Mouse (Mus musculus) cerebellum, adult 9-10 months (tissue): ENCODE measurements around the gene Ube2s.
"Not testable (repeated sequence)": the region's sequence is repeated elsewhere in the genome, so short reads cannot be mapped to it uniquely, and the experiment has no call there.

ENCODE experiments used
- DNase-seq: peaks from one replicate; pipeline ENCODE4 v3.0.0; 2022

The Ube2s gene

DNA sequence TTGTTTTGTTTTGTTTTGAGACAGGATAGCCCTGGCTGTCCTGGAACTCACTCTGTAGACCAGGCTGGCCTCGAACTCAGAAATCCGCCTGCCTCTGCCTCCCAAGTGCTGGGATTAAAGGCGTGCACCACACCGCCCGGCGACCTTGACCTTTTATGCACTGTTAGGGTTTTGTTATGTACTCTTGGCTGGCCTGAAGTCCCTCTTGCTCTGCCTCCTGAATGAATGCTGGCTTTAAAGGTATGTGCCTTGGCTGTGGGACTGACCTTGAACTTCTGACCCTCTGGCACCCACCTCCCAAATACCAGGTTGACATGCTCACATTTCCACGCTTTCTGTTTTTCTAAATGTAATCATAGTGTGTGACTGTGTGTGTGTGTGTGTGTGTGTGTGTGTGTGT lies 8.5 kb upstream of the Ube2s start:
- DNase-seq = not testable (repeated sequence)

DNA sequence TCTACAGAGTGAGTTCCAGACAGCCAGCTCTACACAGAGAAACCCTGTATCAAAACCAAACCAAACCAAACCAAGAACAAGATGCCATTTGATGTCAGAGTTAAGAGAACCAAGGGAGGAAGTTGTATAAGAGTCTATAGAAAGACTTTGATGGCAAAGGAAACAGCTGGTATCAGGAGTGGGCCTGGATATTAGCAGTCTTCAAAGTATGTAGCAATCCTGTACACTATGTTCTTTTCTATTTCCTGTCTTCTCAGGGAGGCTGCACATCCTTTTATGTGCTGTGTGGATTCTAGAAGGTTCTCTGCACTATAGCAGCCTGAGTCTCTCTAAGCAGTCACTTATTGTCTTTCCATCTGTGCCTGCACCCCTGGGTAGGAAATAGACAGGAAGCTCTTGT lies 4.2 kb upstream of the Ube2s start:
- DNase-seq = no peak

DNA sequence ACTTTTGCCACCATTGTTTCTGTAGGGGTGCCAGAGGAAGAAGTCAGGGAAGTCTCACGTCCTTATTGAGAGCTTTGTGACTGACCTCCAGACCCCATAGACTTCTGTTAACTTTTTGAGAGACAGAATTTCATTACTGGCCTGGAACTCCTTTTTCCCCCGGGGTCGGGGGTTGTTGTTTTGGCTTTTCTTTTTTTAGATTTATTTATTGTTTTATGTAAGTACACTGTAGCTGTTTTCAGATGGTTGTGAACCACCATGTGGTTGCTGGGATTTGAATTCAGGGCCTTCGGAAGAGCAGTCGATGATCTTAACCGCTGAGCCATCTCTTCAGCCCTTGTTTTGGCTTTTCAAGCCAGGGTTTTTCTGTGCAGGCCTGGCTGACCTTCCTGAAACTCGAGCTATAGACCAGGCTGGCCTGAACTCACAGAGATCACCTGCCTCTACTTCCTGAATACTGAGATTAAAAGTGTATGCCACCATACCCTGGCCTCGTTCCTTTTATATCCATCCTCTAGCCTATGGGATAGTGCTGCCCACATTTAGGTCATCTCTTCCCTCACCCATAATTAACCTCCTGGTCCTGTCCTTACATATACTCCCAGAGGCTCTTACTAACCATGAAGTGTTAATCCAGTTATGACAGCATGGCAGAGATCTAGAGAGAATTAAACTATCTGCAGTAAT lies 858 bp upstream of the Ube2s start:
- DNase-seq = peak; percentile 57

DNA sequence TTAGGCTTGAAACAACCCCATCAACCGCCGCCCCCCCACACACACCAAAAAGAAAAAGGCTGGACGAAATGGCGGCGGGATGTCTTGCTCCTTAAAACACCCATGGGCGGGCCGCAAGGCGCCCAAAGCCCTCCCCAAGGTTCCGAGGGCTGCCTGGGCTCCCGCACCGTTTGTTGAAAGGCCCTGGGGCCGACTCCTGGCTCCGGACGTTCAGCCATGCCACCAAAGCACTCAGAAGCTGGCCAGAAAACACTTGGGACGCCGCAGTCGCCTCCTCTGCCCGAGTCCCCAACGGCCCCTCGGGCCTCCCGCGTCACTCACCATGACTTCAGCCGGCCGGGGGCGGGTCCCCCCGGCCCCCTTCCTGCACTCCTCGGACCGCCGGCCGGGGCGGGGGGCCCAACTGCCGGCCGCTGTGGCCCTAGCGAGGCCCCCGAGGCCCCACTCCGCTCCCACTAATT lies 518 bp downstream of the Ube2s start:
- no peak for DNase-seq

DNA sequence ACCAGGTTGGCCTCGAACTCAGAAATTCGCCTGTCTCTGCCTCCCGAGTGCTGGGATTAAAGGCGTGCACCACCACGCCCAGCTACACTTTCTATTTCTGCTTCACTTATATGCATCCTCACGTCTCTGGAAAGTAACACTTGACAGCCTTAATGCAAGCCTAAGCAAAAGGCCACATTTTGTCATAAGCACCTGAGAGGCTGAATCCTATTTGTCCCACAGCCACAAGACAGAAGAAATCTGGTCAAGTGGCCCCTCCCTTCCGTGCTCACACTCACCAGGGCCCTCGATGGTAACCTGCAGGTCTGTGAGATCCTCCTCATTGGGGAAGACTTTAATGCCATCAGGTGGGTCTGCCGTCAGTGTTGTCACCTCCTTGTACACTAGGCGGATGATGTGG lies 1.3 kb downstream of the Ube2s start:
- peak; percentile 52 for DNase-seq

DNA sequence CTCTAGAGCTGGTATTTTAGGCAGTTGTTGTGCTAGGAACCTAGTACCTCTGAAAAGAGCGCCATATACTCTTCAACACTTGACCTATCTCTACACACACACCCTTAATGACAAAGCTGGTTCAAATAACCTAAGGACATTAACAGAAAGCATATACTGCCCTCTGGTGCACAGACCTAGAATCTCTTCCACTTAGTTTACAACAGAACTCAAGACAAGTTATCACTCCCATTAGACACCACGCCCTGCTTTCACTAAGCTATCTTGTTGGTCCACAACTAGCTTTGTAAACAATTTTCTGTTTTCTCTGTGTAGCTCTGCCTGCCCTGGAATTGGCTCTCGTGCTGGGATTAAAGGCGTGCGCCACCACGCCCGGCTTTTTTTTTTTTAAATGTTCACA lies 5.7 kb downstream of the Ube2s start:
- DNase-seq = peak; percentile 62

DNA sequence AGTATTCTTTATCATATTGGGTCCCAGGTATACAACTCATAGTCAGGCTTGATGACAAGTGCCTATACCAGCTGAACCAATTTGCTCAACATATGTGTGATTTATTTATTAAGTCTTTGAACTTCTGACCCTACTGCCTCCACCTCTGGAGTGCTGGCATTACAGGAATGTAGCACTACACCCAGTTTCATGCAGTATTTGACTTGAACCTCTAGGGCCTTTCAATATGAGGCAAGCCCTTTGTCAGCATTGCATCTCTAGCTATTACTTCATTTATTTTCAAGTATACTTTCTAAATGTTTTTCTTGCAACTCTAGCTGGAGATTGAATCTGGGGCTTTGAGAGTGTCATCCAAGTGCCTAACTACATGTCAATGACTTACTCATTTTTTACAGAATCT lies 10.1 kb downstream of the Ube2s start:
- no peak for DNase-seq

DNA sequence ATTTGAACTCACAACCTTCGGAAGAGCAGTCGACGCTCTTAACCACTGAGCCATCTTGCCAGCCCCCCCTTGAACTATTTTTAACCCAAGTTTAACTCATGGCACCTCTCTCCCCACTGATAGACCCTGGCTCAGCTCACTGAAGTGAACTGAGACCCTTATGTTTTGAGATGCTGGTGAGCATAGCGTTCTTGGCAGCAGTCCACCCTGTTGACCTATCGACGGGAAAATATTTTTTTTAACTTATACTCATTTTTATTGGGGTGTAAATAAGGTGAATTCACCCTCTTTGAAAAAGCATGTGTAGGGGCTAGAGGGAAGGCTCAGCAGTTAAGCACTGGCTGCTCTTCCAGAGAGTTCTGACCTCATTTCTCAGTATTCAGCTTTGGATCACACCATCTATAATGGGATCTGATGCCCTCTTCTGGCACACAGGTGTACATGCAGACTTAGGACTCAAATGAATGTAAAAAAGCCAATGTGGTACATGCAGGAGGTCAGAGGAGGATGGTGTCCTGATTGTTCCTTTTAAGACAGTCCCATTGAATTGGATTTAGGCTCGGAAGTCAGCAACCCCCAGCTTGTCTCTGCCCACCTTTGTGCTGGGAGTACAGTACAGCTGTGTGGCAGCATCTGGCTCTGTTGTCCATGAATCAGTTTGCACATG lies 16.5 kb downstream of the Ube2s start:
- peak; percentile 79 for DNase-seq

DNA sequence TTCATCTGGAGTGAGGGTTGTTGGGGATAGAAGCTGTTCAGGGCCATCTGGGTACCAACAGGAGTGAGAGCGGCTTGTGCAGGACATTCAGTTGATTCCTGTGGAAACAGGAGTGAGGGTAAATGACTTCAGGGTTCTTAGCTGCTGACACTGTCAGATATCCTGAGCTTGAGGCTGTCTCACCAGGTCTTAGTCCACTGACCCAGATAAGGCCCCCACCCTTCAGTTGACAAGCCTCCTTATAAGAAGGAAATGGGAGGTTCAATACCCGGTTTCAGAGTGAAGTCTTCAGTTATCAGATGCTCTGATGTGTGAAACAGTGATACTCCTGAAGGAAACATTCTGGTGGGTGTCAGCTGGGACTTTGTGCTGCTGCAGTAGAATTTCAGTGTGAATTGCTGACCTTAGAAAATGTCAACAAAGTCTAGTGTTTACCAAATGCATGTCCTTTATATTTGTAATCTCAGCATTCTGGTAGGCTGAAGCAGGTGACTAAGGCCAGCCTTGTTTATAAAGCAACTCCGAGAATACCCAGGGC lies 17.7 kb downstream of the Ube2s start:
- DNase-seq = no peak

DNA sequence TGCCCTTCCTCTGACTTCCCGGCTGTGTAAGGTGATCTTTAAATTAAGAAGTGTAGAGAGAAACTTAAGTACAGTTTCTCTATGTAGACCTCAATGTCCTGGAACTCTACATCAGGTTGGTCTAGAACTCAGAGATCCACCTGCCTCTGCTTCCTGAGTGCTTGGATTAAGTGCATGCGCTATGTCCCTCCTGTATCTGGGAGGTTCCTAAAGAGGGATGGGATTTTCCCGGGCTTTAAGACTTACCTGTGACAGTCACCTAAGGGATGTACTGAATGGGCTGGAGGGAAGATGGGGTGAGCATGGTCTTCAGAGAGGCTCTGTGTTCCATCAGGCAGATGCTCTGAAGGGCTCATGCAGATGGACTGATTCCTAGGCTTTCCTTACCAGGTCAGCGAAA lies 18.7 kb downstream of the Ube2s start:
- no peak for DNase-seq

DNA sequence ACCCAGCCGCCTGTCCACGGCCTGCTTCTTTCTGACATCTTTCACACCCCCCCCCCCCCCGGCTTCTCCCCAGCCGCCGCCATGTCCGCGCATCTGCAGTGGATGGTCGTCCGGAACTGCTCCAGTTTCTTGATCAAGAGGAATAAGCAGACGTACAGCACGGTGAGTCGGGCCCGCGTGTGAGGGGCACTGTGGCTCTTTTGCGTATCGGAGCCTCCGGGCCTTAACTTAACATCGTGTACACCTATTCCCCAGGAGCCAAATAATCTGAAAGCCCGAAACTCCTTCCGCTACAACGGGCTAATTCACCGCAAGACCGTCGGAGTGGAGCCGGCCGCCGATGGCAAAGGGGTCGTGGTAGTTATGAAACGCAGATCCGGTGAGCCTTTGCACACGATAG lies 19.1 kb downstream of the Ube2s start:
- not testable (repeated sequence) for DNase-seq

DNA sequence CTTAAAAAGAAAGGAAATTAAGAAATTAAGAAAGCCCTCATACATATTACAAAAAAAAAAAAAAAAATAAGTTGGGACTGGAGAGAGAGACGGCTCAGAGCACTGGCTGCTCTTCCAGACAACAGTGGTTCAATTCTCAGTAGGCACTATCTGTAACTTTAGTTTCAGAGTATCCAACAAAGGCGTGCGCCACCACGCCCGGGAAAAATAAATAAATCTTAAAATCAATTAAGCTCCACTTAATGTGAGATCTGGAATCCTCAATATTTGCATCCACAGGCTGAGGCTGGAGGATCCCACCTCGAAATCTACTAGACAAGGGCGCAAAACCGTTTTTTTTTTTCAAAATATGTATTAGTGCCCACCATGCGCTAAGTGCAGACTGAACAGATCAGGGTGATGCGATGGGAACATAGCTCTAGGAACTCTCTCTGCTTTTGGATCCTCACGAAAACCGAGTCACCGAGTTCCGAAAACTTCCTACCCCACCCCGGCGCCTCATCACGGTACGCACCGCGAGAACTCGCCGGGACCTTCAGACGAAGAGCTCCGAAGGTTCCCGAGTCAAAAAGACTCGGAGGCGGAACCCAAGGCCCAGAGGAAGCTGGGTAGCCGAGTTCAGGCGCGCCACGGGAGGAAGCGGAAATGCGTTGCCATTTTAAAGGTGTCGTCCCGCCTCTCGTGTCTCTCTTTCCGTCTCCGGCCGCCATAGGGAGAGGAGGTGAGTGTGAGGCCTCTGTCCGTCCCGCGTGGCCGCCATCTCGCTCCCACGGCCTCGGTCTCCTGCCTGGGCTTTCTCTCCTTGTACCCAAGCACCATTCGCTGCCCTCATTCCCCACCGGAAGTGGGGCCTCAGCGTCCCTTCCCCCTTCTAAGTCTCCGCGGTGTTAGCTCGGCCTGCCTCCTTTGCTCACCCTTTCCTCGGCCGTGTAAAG lies 19.8 kb downstream of the Ube2s start, which contains the start of gene Rpl28:
Gene Rpl28 (plus strand): TSS at position 597 of the 935 bp plus-strand sequence.
- DNase-seq = peak; percentile 93

DNA sequence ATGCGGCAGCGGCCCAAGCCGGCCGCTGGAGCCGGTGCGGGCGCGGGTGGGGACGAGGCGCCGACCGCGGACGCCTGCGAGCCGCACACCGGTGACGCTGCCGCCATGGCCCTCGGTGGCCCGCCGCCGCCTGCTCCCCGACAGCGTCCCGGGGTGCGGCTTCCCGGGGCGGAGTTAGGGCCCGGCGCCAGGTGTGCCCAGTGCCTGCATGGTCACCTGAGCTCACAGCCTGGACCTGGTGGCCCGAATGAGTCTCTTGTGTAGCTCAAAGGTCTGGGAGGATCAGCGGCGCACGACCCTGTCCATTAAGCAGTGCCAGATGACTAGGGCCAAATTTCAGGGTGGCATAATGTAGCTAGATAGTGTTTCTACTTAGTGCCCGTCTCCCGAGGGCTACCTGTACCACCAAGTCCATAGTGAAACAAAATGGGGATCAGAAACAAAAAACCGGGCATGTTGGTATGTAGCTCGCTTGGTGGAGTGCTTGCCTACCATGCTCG lies 22.9 kb downstream of the Ube2s start, which contains the start of gene Tmem238:
Gene Tmem238 (minus strand): TSS at position 221 of the 500 bp plus-strand sequence.
- DNase-seq = peak; percentile 80

DNA sequence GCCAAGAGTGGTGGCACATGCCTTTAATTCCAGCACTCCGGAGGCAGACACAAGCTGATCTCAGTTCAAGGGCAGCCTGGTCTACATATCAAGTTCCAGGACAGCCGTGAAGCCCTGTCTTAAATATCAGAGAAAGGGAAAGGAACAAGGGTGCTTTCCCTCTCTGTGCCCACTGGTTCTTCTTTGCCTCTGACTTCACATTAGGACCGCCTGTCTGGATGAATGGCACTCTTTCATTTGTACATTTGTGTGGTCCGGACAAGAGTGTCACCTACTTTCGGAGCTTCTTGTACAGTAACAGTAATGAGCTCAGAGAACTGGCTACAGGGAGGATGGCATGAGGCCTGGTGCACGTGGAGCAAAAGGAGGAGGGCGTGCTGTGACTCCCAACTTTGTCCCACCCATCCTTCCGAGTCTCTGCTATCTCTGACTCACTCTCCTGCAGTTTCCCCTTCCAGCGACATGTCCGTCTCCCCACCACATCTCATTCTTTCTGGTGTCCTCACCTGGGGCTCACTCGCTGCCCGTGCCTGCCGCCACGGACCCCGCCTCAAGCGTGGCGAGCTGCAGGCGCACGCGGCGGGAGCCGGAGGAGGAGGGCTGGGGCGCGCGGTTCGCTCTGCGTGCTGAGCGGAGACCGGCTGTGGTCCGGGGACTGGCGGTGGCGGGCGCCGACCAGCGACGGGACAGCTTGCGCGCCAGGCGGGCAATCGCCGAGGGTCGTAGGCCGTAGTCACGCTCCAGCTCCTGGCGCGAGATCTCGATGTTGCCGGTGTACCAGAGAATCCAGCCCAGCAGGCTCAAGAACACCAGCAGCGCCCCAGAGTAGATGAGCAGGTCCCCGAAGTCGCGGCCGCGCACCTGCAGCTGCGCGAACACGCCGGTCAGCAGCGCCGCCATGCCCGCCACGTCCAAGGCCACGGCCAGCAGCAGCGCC lies 23.6 kb downstream of the Ube2s start:
- DNase-seq = peak; percentile 63

DNA sequence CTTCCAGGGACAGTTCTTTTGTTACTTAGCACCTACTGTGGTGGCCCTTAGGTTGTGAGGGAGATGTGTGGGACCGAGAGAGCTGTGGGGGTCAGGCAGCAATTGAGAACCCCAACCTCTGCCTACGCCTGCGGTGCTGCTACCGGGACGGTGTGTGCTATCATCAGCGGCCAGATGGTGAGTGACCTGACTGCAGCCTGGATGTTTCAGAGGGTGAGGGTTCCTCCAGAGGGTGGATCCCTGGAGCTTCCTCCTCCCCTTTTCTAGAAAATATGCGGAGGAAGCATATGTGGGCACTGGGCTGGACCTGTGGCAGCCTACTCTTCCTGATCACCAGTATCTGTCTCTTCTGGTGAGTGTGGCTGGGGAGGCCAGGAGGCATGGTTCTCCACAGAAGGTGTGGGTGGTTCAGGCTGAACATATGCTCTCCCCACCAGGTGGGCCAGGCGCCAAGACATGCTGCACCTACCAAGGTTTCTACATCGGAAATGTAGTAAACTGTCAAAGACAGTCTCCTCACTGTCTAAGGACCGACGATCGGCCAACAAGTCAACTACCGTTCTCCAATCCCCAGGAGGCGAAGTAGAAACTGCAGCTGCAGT lies 28.6 kb downstream of the Ube2s start:
- peak; percentile 82 for DNase-seq

DNA sequence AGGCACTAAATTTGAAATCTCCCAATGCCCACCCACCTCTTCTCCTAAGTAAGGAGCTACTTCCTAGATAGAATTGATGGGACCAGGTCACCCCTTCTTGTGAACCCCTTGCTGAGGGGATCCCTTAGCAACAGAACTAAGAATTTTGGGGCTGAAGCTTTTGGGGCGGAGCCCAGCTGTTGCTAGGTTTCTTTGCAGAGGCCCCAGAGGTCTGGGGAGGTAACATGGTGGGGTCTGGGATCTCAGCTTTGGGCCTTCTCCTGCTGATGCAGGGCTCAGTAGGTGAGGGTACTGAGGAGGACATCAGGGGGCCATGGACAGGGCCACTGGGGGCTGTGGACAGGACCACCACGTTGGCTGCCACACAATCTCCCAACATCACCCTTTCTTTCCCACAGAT lies 29.6 kb downstream of the Ube2s start, which contains the start of the genes Il11 and Tmem190:
Gene Il11 (minus strand): TSS at position 101 of the 400 bp plus-strand sequence.
Gene Tmem190 (plus strand): TSS at position 179 of the 400 bp plus-strand sequence.
- DNase-seq = no peak

DNA sequence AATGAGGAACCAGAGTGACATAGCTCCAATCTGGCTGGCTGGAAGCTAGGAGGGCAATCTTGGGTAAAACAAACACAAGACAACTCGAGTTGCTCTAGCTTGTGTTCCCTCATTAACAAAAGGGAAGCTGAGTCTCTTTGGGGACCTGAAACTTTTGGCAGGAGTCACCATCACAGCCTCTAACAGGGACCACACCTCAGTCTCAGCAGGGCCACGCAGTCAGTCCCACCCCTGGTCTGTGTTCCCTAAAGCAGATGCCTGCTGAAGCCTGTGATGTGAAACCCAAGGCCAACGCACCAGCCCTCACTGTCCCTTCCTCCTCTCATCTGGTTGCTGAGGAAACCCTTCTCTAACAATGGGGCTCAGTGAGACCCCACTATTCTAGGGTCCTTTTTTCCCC lies 30.3 kb downstream of the Ube2s start:
- no peak for DNase-seq

DNA sequence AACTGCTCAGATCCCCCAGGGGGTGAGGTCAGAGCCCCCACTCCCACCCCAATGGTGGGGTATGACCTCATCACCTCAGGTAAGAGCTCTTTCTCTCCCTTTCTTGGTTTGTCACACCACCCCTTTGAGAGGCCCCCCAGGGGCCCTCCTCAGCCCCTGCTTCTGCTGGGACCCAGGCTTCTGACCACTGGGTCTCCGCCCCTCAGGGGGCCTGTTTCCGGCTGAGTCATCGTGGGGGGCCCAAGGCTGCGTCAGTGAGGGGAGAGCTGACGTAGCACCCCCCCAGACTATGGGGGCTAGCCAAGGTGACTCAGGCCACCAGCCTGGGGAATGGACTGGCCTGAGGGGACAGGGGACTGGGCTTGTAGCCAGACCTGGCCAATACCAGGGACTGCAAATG lies 32.5 kb downstream of the Ube2s start:
- DNase-seq = no peak

DNA sequence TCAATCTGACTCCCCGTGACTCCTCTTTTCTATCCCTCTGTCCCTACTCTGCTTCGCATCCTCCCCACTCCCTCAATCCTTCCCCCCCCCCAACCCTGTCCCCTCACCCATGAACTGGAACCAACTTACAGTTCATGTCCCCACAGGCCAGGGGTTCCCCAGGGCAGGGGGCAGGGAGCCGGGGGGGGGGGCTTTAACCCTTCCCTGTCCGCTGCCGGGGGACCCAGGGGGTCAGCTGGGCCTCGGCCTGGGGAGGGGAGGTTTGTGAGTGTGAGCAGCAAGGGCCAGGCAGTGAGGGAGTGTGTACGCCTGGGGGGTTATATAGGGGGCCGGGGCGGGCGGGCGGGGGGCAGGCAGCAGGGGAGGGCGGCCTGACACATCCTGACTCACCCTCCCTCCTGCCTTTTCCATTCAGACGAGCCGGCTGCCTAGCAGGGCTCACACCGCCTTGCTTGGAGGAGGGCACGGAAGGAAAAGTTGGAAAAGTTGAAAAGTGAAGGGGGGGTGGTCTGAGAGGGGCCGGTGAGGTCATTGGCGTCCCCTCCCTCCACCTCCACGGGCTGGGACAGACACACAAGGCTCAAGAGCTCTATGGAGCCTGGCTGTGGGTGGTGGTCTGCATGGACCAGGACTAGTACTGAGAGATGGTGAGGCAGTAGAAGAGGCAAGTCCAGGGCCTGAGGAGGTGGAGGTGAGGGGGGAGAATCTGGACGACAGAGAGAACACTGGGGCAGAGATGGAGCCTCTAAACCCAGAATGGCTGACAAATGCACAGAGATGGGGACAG lies 34.3 kb downstream of the Ube2s start:
- no peak for DNase-seq
